Mouse (Mus musculus) kidney, embryonic 16.5 days (tissue): ENCODE measurements around the gene Dner. TPM values are rescaled to one million over a fixed set of nuclear protein-coding genes. Genes with fewer than 3 reads are reported as not detected.

Experiments
- ATAC-seq: fragments of 200-750 bp; cut with Nextera tagmentation; 2 replicates; pipeline ENCODE4 v1.8.0; 2017; ENCODE audit warnings: moderate TSS enrichment; ENCODE audit not compliant: low FRiP score, low TSS enrichment
- H3K27ac ChIP-seq: fragments of 300-500 bp; sonication (generic); 2 replicates; pipeline ENCODE4 v1.5.1; 2014; ENCODE audit warnings: low read length
- H3K27me3 ChIP-seq: fragments of 300-500 bp; sonication (generic); 2 replicates; pipeline ENCODE4 v1.6.1; 2014; ENCODE audit warnings: low read length, control low read depth, mixed read lengths; ENCODE audit not compliant: insufficient read depth
- H3K36me3 ChIP-seq: fragments of 300-500 bp; sonication (generic); 2 replicates; pipeline ENCODE4 v1.6.1; 2014; ENCODE audit warnings: low read length, control low read depth, mixed read lengths; ENCODE audit not compliant: insufficient read depth
- H3K4me1 ChIP-seq: fragments of 300-500 bp; sonication (generic); 2 replicates; pipeline ENCODE4 v1.6.1; 2014; ENCODE audit warnings: low read length, control low read depth, mixed read lengths; ENCODE audit not compliant: insufficient read depth
- H3K4me2 ChIP-seq: fragments of 300-500 bp; sonication (generic); replicated peaks from 2 replicates; pipeline ENCODE4 v1.6.1; 2014; ENCODE audit warnings: low read depth, low read length
- H3K4me3 ChIP-seq: fragments of 300-500 bp; sonication (generic); 2 replicates; pipeline ENCODE4 v1.5.1; 2014; ENCODE audit warnings: mild to moderate bottlenecking, low read length
- H3K9ac ChIP-seq: fragments of 300-500 bp; sonication (generic); replicated peaks from 2 replicates; pipeline ENCODE4 v1.6.1; 2014; ENCODE audit warnings: low read length
- H3K9me3 ChIP-seq: fragments of 300-500 bp; sonication (generic); 2 replicates; pipeline ENCODE4 v1.6.1; 2016; ENCODE audit warnings: low read length, control low read depth
- WGBS: fragments of 180-500 bp; shearing (Covaris S2); extraction: QIAGEN DNeasy Blood & Tissue Kit; methylation state at CpG from one replicate; pipeline ENCODE4 v1.1.7; 2014; 5-methylcytosine and 5-hydroxymethylcytosine counted together
- polyA plus RNA-seq: library from polyadenylated mRNA; unstranded; fragments of >200 nt; fragmentation: Nextera tagmentation; extraction: Ambion mirVana; gene quantifications from 2 replicates; pipeline ENCODE4 v1.2.1, GENCODE M21; 2015

Dner gene
- polyA plus RNA-seq: 1.4 and 1.5 TPM in 2 replicates

- no peaks in the 10 kb centered on the region for H3K36me3 ChIP-seq
- H3K27ac ChIP-seq: no peak within 1 kb of the TSS
- peaks cover 21% of the 10 kb centered on the region for H3K27me3 ChIP-seq
- H3K4me1 ChIP-seq: peaks cover 14% of the 10 kb centered on the region
- H3K9ac ChIP-seq: no peak within 1 kb of the TSS
- peak within 1 kb of the TSS; percentile 95 for H3K4me2 ChIP-seq
- peak; percentile 93 for ATAC-seq
- under 1% methylated on average over 69 of the region's 75 CpGs for WGBS
- H3K9me3 ChIP-seq: no peaks in the 10 kb centered on the region
- peak within 1 kb of the TSS; percentile 54 for H3K4me3 ChIP-seq
Observed at GRCm38 (mm10) chr1:84695517-84696411, at the start of gene Dner. Gene Dner, minus strand, starts transcription at chr1:84696221.

GRCm38 (mm10) chr1:84742156-84742555, 46.1 kb upstream of the Dner start:
- H3K4me1 ChIP-seq: no peaks in the 10 kb centered on the region
- no peak for ATAC-seq
- no peak overlapping the region for H3K4me3 ChIP-seq
- H3K9ac ChIP-seq: no peak overlapping the region
- H3K4me2 ChIP-seq: no peak overlapping the region
- no peaks in the 10 kb centered on the region for H3K27me3 ChIP-seq
- no peaks in the 10 kb centered on the region for H3K9me3 ChIP-seq
- WGBS: 95% methylated on average over 3 of the region's 3 CpGs
- H3K27ac ChIP-seq: no peak overlapping the region
- peaks cover 34% of the 10 kb centered on the region for H3K36me3 ChIP-seq

GRCm38 (mm10) chr1:84740080-84740479, 44.1 kb upstream of the Dner start:
- no peak for ATAC-seq
- 84% methylated on average over 1 of the region's 1 CpGs for WGBS
- no peaks in the 10 kb centered on the region for H3K9me3 ChIP-seq
- no peak overlapping the region for H3K9ac ChIP-seq
- no peaks in the 10 kb centered on the region for H3K27me3 ChIP-seq
- no peak overlapping the region for H3K4me2 ChIP-seq
- no peak overlapping the region for H3K4me3 ChIP-seq
- no peak overlapping the region for H3K27ac ChIP-seq
- H3K4me1 ChIP-seq: no peaks in the 10 kb centered on the region
- H3K36me3 ChIP-seq: peaks cover 33% of the 10 kb centered on the region

- H3K36me3 ChIP-seq: peaks cover 32% of the 10 kb centered on the region
- 48% methylated on average over 1 of the region's 1 CpGs for WGBS
Observed at GRCm38 (mm10) chr1:84737097-84737496, 41.1 kb upstream of the Dner start.

GRCm38 (mm10) chr1:84733799-84734198, 37.8 kb upstream of the Dner start:
- H3K27ac ChIP-seq: no peak overlapping the region
- no peaks in the 10 kb centered on the region for H3K27me3 ChIP-seq
- H3K9me3 ChIP-seq: no peaks in the 10 kb centered on the region
- no peak overlapping the region for H3K9ac ChIP-seq
- H3K4me1 ChIP-seq: no peaks in the 10 kb centered on the region
- no peak overlapping the region for H3K4me2 ChIP-seq
- H3K36me3 ChIP-seq: peaks cover 25% of the 10 kb centered on the region
- no peak for ATAC-seq
- WGBS: 59% methylated on average over 3 of the region's 3 CpGs
- H3K4me3 ChIP-seq: no peak overlapping the region

More at GRCm38 (mm10) chr1:84737097-84737496, 41.1 kb upstream of the Dner start:
- H3K27ac ChIP-seq: no peak overlapping the region
- H3K9ac ChIP-seq: no peak overlapping the region
- no peak overlapping the region for H3K4me3 ChIP-seq
- no peak overlapping the region for H3K4me2 ChIP-seq
- no peak for ATAC-seq
- H3K27me3 ChIP-seq: no peaks in the 10 kb centered on the region
- no peaks in the 10 kb centered on the region for H3K9me3 ChIP-seq
- H3K4me1 ChIP-seq: no peaks in the 10 kb centered on the region

- Histone ChIP-seq H3K4me3 (no peak overlapping the region), H3K9me3 (no peaks in the 10 kb centered on the region), H3K36me3 (peaks cover 21% of the 10 kb centered on the region), H3K4me2 (no peak overlapping the region), H3K9ac (no peak overlapping the region), H3K27ac (no peak overlapping the region), H3K4me1 (no peaks in the 10 kb centered on the region), H3K27me3 (no peaks in the 10 kb centered on the region)
- WGBS: 96% methylated on average over 1 of the region's 1 CpGs
- ATAC-seq: no peak
Observed at GRCm38 (mm10) chr1:84731763-84732162, 35.7 kb upstream of the Dner start.

- H3K9me3 ChIP-seq: no peaks in the 10 kb centered on the region
- H3K4me1 ChIP-seq: no peaks in the 10 kb centered on the region
- H3K4me2 ChIP-seq: no peak overlapping the region
- no peak overlapping the region for H3K9ac ChIP-seq
- H3K27ac ChIP-seq: no peak overlapping the region
- no peak overlapping the region for H3K4me3 ChIP-seq
- peaks cover 39% of the 10 kb centered on the region for H3K36me3 ChIP-seq
- no peak for ATAC-seq
- H3K27me3 ChIP-seq: no peaks in the 10 kb centered on the region
Observed at GRCm38 (mm10) chr1:84722841-84723240, 26.8 kb upstream of the Dner start.

- Histone ChIP-seq H3K4me3 (no peak overlapping the region), H3K36me3 (peaks cover 37% of the 10 kb centered on the region), H3K9me3 (no peaks in the 10 kb centered on the region), H3K27ac (no peak overlapping the region), H3K4me2 (no peak overlapping the region), H3K4me1 (no peaks in the 10 kb centered on the region), H3K27me3 (no peaks in the 10 kb centered on the region), H3K9ac (no peak overlapping the region)
- no peak for ATAC-seq
- 95% methylated on average over 3 of the region's 3 CpGs for WGBS
Observed at GRCm38 (mm10) chr1:84722371-84722770, 26.4 kb upstream of the Dner start.

- Histone ChIP-seq H3K9me3 (no peaks in the 10 kb centered on the region), H3K4me3 (no peak overlapping the region), H3K4me1 (no peaks in the 10 kb centered on the region), H3K36me3 (peaks cover 37% of the 10 kb centered on the region), H3K27me3 (no peaks in the 10 kb centered on the region), H3K27ac (no peak overlapping the region), H3K4me2 (no peak overlapping the region), H3K9ac (no peak overlapping the region)
- WGBS: 96% methylated on average over 3 of the region's 3 CpGs
- ATAC-seq: 0 out of 2 replicates have a peak, but pooled peaks have one; percentile 12
Observed at GRCm38 (mm10) chr1:84721942-84722341, 25.9 kb upstream of the Dner start.
